Mouse (Mus musculus) hindbrain, embryonic 12.5 days (tissue): ENCODE data around the gene Ltb4r2. TPM values are rescaled to one million over a fixed set of nuclear protein-coding genes. Genes with fewer than 3 reads are reported as not detected.

Experiments
- ATAC-seq: fragments of 200-750 bp; cut with Nextera tagmentation; 2 replicates; pipeline ENCODE4 v1.8.0; 2017; ENCODE audit warnings: moderate TSS enrichment; ENCODE audit not compliant: low FRiP score
- H3K27ac ChIP-seq: fragments of 300-500 bp; sonication (generic); 2 replicates; pipeline ENCODE4 v1.5.1; 2016; ENCODE audit warnings: mild to moderate bottlenecking
- H3K27me3 ChIP-seq: fragments of 300-500 bp; sonication (generic); 2 replicates; pipeline ENCODE4 v1.6.1; 2016; ENCODE audit warnings: mild to moderate bottlenecking
- H3K36me3 ChIP-seq: fragments of 300-500 bp; sonication (generic); 2 replicates; pipeline ENCODE4 v1.6.1; 2016; ENCODE audit warnings: mild to moderate bottlenecking
- H3K4me1 ChIP-seq: fragments of 300-500 bp; sonication (generic); 2 replicates; pipeline ENCODE4 v1.6.1; 2016
- H3K4me2 ChIP-seq: fragments of 300-500 bp; sonication (generic); replicated peaks from 2 replicates; pipeline ENCODE4 v1.6.1; 2016; ENCODE audit warnings: mild to moderate bottlenecking
- H3K4me3 ChIP-seq: fragments of 300-500 bp; sonication (generic); 2 replicates; pipeline ENCODE4 v1.5.1; 2016; ENCODE audit warnings: mild to moderate bottlenecking
- H3K9ac ChIP-seq: fragments of 300-500 bp; sonication (generic); 2 replicates; pipeline ENCODE4 v1.6.1; 2016; ENCODE audit warnings: mild to moderate bottlenecking, moderate library complexity
- H3K9me3 ChIP-seq: fragments of 300-500 bp; sonication (generic); replicated peaks from 2 replicates; pipeline ENCODE4 v1.6.1; 2016; ENCODE audit warnings: mild to moderate bottlenecking
- WGBS: fragments of 180-500 bp; shearing (Covaris S2); methylation state at CpG from one replicate; pipeline ENCODE4 v1.1.7; 2016; 5-methylcytosine and 5-hydroxymethylcytosine counted together
- polyA plus RNA-seq: library from polyadenylated mRNA; unstranded; fragments of >200 nt; fragmentation: Nextera tagmentation; extraction: Ambion mirVana; gene quantifications from 2 replicates; pipeline ENCODE4 v1.2.1, GENCODE M21; 2016

Gene Ltb4r2
- polyA plus RNA-seq, 1 experiment from 2014 or later: 0.57 TPM

DNA sequence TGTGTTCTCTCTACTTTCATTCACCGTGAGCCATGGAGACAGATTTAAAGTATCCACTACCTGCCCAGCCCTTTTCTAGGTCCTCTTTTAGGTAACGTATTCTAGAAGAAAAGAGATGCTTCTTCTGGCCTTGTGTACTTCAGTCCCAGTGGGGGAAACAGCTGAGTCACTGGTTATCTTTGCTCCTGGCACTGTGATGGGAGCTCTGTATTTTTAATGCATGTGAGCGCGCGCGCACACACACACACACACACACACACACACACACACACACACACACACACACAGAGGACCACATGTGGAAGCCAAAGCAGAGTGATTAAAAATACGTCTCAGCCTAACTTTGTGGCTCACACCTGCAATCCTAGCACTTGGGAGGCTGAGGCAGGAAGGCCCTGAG lies 37.8 kb upstream of the Ltb4r2 start:
- Histone ChIP-seq H3K4me2 (no peak overlapping the region), H3K9me3 (no peaks in the 10 kb centered on the region), H3K27me3 (no peaks in the 10 kb centered on the region), H3K27ac (no peak overlapping the region), H3K9ac (no peak overlapping the region), H3K36me3 (peaks cover 13% of the 10 kb centered on the region), H3K4me3 (no peak overlapping the region), H3K4me1 (0 out of 2 replicates have a peak, but pooled peaks cover 13% of the 10 kb centered on the region)
- WGBS: 91% methylated on average over 7 of the region's 7 CpGs
- no peak for ATAC-seq

DNA sequence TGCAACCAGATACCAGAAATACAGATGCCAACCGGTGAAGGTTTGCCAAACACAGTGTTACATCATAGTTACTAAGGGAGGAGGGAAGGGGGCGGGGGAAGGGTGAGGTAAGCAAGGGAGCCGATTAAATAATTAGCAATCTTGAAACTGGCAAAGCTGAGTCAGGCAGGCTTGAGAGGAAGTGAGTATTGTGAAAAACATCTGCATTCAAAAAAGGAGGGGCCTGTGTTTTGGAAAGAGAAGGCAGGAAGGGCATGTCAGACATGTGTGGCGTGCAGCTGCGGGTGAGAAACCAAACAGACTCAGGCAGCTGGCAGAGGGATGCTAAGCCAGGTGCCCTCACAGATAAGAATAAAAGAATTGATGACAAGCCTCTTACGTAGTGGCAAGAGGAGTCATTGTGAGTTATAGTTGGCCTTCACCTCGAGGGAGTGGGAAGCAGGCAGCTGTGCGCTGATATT lies 36.8 kb upstream of the Ltb4r2 start:
- Histone ChIP-seq H3K27me3 (no peaks in the 10 kb centered on the region), H3K9me3 (no peaks in the 10 kb centered on the region), H3K4me2 (no peak overlapping the region), H3K4me1 (0 out of 2 replicates have a peak, but pooled peaks cover 13% of the 10 kb centered on the region), H3K27ac (no peak overlapping the region), H3K36me3 (peaks cover 5% of the 10 kb centered on the region; the same call in 1 of the 2 replicates), H3K4me3 (no peak overlapping the region), H3K9ac (no peak overlapping the region)
- WGBS: 69% methylated on average over 8 of the region's 8 CpGs
- ATAC-seq: no peak

DNA sequence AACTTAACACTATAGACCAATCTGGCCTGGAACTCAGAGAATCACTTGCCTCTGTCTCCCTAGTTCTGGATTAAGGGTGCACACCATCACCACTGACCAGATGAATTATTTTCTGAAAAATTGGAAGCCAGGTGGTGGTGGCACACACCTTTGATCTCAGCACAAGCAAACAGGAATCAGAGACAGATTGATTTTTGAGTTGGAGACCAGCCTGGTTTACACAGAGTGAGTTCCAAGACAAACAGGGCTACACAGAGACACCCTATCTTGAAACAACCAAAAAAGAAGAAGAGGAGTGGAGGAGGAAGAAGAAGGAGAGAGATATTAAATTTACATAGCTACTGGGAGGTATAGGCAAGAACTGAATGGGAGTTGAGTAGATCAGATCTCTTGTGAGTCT lies 35.0 kb upstream of the Ltb4r2 start:
- H3K4me2 ChIP-seq: no peak overlapping the region
- 0 out of 2 replicates have a peak, but pooled peaks cover 6% of the 10 kb centered on the region for H3K4me1 ChIP-seq
- no peak overlapping the region for H3K9ac ChIP-seq
- ATAC-seq: no peak
- no peaks in the 10 kb centered on the region for H3K9me3 ChIP-seq
- no peak overlapping the region for H3K27ac ChIP-seq
- no peak overlapping the region for H3K4me3 ChIP-seq
- H3K36me3 ChIP-seq: no peaks in the 10 kb centered on the region
- H3K27me3 ChIP-seq: no peaks in the 10 kb centered on the region; the same call in 1 of the 2 replicates

DNA sequence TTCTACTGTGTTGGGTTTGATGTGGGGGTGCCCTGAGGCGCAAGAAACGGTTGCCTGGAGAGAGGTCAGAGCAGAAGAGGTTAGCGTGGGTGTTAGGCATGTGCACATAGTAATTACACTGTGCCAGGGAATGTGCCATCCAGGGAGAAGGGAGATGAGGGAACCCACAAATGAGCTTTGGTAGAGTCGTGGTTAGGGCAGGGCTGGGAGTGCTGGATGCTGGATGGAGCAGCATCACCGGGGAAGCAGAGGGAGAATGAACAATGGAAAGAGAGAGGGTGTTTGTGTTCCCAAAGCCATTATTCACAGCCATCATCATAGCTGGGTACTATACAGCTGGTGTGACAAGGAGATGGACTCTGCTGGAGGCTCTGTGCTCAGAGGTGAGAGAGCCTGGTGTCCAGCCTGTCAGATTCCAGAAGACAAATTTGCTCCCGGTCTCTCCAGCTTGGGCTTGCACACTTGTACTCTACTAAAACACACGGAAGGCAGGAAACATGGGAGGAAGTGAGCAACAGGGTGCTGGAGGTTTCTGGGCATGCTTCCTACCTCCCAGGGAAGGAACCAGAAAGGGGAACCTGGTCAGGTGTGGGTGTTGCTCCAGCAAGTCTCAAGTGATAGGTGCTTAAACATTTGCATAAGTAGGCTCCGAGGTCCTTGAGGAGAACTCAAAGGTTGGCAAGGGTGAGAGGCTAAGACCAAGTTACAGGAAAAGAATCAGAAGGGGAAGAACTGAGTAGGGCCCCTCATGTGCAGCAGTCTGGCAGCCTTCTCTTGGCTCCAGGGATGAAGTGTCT lies 33.1 kb upstream of the Ltb4r2 start:
- Histone ChIP-seq H3K4me1 (no peaks in the 10 kb centered on the region), H3K4me3 (no peak overlapping the region), H3K4me2 (no peak overlapping the region), H3K27me3 (no peaks in the 10 kb centered on the region; the same call in 1 of the 2 replicates), H3K9ac (no peak overlapping the region), H3K9me3 (no peaks in the 10 kb centered on the region), H3K27ac (no peak overlapping the region), H3K36me3 (no peaks in the 10 kb centered on the region)
- ATAC-seq: no peak
- 75% methylated on average over 8 of the region's 8 CpGs for WGBS

DNA sequence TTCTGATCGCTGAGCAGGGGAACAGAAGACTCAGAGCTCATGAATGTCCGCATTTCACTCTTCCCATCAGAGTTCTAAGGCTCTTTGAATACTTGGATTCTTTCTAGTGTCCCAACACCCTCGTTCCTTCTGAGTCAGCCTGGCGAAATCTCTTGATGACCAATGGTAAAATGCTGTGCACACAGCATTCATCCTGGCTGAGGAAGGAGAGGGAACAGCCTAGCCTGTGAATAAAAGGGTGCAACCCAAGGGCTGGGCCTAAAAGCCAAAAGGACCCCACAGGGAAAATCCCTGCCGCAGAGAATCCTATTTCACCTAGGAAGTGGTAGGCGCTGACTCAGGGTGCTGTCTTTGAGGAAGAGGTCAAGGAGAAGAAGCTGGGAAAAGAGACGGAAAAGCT lies 31.1 kb upstream of the Ltb4r2 start:
- Histone ChIP-seq H3K4me3 (no peak overlapping the region), H3K36me3 (no peaks in the 10 kb centered on the region), H3K4me2 (no peak overlapping the region), H3K27ac (no peak overlapping the region), H3K4me1 (no peaks in the 10 kb centered on the region), H3K9me3 (no peaks in the 10 kb centered on the region), H3K9ac (no peak overlapping the region), H3K27me3 (no peaks in the 10 kb centered on the region; the same call in 1 of the 2 replicates)
- ATAC-seq: no peak
- WGBS: 77% methylated on average over 7 of the region's 7 CpGs

DNA sequence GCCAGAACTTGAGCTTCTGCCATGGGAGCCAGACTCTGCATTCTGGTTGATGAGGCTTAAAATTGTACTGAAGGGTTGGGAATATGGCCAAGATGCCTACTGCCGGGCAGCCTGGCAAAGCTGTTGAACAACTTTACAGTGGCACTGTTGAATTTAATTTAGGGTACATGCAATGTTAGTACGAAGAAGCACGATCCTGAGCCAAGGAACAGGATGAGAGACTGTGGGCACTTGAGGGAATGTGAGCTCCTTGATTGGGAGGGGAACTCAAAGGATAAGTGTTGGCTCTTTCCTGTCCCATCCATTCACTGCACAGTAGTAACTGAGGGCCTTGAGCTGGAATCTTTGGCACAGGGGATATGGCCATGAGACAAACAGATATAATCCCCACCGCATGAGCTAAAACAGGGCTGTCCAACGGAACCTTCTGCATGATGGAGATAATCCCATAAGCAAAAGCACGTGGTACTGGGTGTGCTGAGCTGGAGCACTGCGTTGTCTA lies 30.6 kb upstream of the Ltb4r2 start:
- H3K9me3 ChIP-seq: no peaks in the 10 kb centered on the region
- ATAC-seq: no peak
- no peaks in the 10 kb centered on the region for H3K36me3 ChIP-seq
- H3K4me1 ChIP-seq: no peaks in the 10 kb centered on the region
- no peak overlapping the region for H3K9ac ChIP-seq
- no peak overlapping the region for H3K4me2 ChIP-seq
- H3K4me3 ChIP-seq: no peak overlapping the region
- WGBS: 84% methylated on average over 7 of the region's 7 CpGs
- H3K27ac ChIP-seq: no peak overlapping the region
- no peaks in the 10 kb centered on the region; the same call in 1 of the 2 replicates for H3K27me3 ChIP-seq

DNA sequence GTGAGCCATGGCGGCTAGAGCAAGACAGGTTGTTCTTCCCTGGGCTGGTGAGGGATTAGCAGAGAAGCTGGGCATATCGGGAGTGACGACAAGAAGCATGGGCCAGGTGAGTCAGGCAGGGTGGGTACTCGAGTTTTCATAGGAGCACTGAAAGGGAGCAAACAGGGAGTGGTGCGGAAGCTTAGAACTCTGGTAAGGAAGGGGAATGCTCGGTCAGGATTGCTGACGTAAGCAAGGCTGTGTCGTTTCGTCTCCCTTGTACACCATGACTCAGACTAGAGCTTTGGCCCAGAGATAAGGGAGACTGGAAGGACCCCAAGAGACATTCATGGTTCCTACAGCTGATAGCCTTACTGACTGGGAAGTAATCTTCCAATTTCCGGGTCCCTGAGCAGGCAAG lies 27.3 kb upstream of the Ltb4r2 start:
- Histone ChIP-seq H3K27ac (no peak overlapping the region), H3K9me3 (no peaks in the 10 kb centered on the region), H3K4me3 (no peak overlapping the region), H3K9ac (no peak overlapping the region), H3K4me2 (no peak overlapping the region), H3K4me1 (no peaks in the 10 kb centered on the region), H3K36me3 (peaks cover 10% of the 10 kb centered on the region), H3K27me3 (no peaks in the 10 kb centered on the region; the same call in 1 of the 2 replicates)
- ATAC-seq: no peak
- 84% methylated on average over 10 of the region's 10 CpGs for WGBS

DNA sequence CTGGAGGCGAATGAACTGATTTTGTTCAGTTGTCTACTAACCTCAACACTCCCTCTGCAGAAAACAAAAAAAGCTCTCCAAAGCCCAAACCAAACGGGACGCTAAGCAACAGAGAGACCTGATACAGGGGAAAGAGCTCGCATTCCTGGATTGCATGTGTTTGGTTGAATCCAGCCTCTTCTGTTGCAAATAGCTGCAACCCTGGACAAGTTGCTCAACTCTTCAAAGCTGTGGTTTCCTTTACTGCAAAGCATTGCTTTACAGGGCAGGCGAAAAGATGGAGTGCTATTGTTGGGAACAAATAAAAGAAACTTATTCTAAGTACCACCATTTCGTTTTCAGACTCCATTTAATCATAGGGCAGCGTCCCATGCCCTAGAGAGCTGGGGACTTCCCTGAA lies 26.4 kb upstream of the Ltb4r2 start:
- Histone ChIP-seq H3K9me3 (no peaks in the 10 kb centered on the region), H3K27ac (no peak overlapping the region), H3K4me2 (no peak overlapping the region), H3K4me1 (no peaks in the 10 kb centered on the region), H3K9ac (no peak overlapping the region), H3K4me3 (no peak overlapping the region), H3K27me3 (no peaks in the 10 kb centered on the region; the same call in 1 of the 2 replicates), H3K36me3 (peaks cover 20% of the 10 kb centered on the region)
- ATAC-seq: no peak
- WGBS: 76% methylated on average over 7 of the region's 7 CpGs

DNA sequence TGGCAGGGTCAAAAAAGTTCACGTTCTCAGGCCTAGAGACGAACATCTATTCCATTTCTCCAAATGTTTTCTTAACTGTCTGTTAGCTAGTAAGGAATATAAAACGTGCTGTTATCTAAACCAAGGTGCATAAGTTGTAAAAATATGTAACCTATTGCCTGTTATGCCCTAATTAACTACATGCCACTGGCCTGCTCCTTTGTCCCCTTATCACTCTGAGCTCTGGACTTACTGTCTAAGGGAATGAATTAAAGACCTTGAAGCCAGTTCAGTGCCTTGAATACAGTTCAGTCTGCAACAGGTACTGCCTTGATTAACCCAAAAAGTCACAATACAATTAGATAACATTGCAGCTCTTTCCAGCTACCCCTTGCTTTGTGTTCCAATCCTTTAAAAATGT lies 25.9 kb upstream of the Ltb4r2 start:
- Histone ChIP-seq H3K27ac (no peak overlapping the region), H3K4me1 (no peaks in the 10 kb centered on the region), H3K9me3 (no peaks in the 10 kb centered on the region), H3K4me3 (no peak overlapping the region), H3K9ac (no peak overlapping the region), H3K36me3 (peaks cover 24% of the 10 kb centered on the region), H3K27me3 (no peaks in the 10 kb centered on the region), H3K4me2 (no peak overlapping the region)
- WGBS: 81% methylated on average over 3 of the region's 3 CpGs
- ATAC-seq: no peak

DNA sequence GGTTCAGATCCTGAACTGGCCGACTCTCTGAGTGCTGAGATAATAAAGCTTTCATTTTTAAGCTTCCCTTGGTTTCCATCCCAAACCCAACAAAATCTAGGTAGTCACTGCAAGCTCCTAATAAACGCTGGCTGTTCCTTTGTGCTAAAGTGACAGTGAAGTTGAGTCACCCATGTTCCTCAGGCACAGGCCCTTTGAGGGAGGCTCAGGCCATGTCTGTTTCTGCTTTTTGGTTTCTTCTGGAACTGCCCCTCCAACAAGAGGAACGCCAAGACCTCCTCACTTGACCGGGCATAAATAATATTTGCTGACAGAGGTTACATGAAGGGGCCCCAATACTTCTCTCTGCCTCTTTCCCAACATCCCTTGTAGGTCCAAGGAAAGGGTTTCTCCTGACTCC lies 25.5 kb upstream of the Ltb4r2 start:
- ATAC-seq: no peak
- no peak overlapping the region for H3K9ac ChIP-seq
- H3K4me3 ChIP-seq: no peak overlapping the region
- H3K4me1 ChIP-seq: no peaks in the 10 kb centered on the region
- no peaks in the 10 kb centered on the region for H3K9me3 ChIP-seq
- H3K27me3 ChIP-seq: no peaks in the 10 kb centered on the region
- 81% methylated on average over 4 of the region's 4 CpGs for WGBS
- no peak overlapping the region for H3K4me2 ChIP-seq
- H3K36me3 ChIP-seq: peaks cover 25% of the 10 kb centered on the region
- H3K27ac ChIP-seq: no peak overlapping the region

DNA sequence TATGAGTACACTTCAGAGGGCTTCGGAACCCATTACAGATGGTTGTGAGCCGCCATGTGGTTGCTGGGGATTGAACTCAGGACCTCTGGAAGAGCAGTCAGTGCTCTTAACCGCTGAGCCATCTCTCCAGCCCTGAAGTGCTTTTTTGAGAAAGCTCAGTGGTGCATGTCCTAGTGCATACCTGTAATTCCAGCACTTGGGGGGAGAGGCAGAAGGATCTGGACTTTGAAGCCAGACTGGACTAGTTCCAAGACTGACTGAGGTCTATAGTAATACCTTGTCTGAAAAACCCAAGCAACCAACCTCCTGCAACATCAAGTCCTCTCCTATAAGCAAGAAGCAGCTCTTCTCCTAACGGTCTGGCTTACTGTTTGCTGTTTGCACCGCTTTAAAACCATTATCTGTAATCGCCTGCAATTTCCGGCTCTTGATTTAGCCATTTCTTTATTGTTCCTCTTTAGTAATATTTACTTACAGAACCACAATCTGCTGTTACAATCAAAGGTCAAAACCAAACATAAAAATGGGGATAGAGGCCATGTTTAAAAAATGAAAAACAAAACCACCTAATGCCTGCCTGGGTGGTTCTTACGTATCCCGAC lies 24.0 kb upstream of the Ltb4r2 start:
- no peak overlapping the region for H3K9ac ChIP-seq
- ATAC-seq: no peak
- H3K27me3 ChIP-seq: no peaks in the 10 kb centered on the region
- no peaks in the 10 kb centered on the region for H3K9me3 ChIP-seq
- 90% methylated on average over 9 of the region's 9 CpGs for WGBS
- H3K4me1 ChIP-seq: no peaks in the 10 kb centered on the region
- no peak overlapping the region for H3K4me3 ChIP-seq
- H3K27ac ChIP-seq: no peak overlapping the region
- no peak overlapping the region for H3K4me2 ChIP-seq
- peaks cover 25% of the 10 kb centered on the region for H3K36me3 ChIP-seq

DNA sequence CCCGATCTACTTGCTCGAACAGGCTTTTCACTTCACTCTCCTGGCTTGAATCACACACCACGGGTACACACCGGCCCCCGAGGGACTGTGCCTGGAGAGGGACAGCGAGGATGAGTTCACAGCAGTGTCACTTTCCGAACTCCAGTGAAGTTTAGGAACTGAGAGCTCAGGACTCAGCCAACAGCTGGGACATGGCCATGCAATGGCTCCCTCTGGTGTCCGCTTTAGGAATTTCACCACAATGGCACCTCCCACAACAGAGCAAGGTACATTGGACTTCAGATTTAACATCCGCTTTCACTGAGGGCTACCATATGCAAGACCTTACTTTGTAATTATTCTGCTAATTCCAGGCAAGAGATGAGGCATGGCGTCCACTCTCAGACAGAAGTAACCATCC lies 17.5 kb upstream of the Ltb4r2 start:
- 22% methylated on average over 10 of the region's 10 CpGs for WGBS
- H3K27ac ChIP-seq: no peak overlapping the region
- H3K4me2 ChIP-seq: no peak overlapping the region
- peaks cover 24% of the 10 kb centered on the region for H3K4me1 ChIP-seq
- no peak overlapping the region for H3K4me3 ChIP-seq
- H3K9me3 ChIP-seq: no peaks in the 10 kb centered on the region
- peak; percentile 55 for ATAC-seq
- peaks cover 23% of the 10 kb centered on the region for H3K36me3 ChIP-seq
- H3K9ac ChIP-seq: no peak overlapping the region
- no peaks in the 10 kb centered on the region for H3K27me3 ChIP-seq
